Mouse (Mus musculus): ENCODE measurements at regions not wholly inside any gene's neighbourhood (a gene's known extent, or its start where the extent isn't known, plus 50 kb on each side); places are given as distances from the start of the nearest gene placed in this dataset.

- WGBS = 82% methylated on average over 1 of the region's 1 CpGs
- H3K27me3 ChIP-seq = no peaks in the 10 kb centered on the region
- no peak overlapping the region for H3K4me3 ChIP-seq (replicated peaks)
- no peaks in the 10 kb centered on the region for H3K4me1 ChIP-seq
- no peaks in the 10 kb centered on the region for H3K36me3 ChIP-seq
- no peak overlapping the region for H3K4me2 ChIP-seq (replicated peaks)
- H3K9me3 ChIP-seq (replicated peaks) = no peaks in the 10 kb centered on the region
- no peak for ATAC-seq (ENCODE audit: insufficient number of reproducible peaks, low FRiP score, low TSS enrichment, low read depth)
- H3K9ac ChIP-seq = no peak overlapping the region
- H3K27ac ChIP-seq (replicated peaks) = no peak overlapping the region
These were observed 132.9 kb upstream of the Sh3bp4 start for GRCm38 (mm10) chr1:88937327-88937726.

GRCm38 (mm10) chr1:88938458-88938857 lies 131.8 kb upstream of the Sh3bp4 start:
- WGBS = 56% methylated on average over 7 of the region's 7 CpGs
- H3K9ac ChIP-seq = no peak overlapping the region
- H3K36me3 ChIP-seq = no peaks in the 10 kb centered on the region
- H3K4me3 ChIP-seq (replicated peaks) = no peak overlapping the region
- H3K9me3 ChIP-seq (replicated peaks) = no peaks in the 10 kb centered on the region
- H3K4me1 ChIP-seq = no peaks in the 10 kb centered on the region
- no peak overlapping the region for H3K27ac ChIP-seq (replicated peaks)
- H3K4me2 ChIP-seq (replicated peaks) = no peak overlapping the region
- no peaks in the 10 kb centered on the region for H3K27me3 ChIP-seq
- ATAC-seq (ENCODE audit: insufficient number of reproducible peaks, low FRiP score, low TSS enrichment, low read depth) = no peak

- WGBS = 79% methylated on average over 8 of the region's 8 CpGs
- H3K27me3 ChIP-seq = no peaks in the 10 kb centered on the region
- H3K4me2 ChIP-seq (replicated peaks) = no peak overlapping the region
- ATAC-seq (ENCODE audit: insufficient number of reproducible peaks, low FRiP score, low TSS enrichment, low read depth) = no peak
- no peaks in the 10 kb centered on the region for H3K36me3 ChIP-seq
- H3K9me3 ChIP-seq (replicated peaks) = no peaks in the 10 kb centered on the region
- H3K9ac ChIP-seq = no peak overlapping the region
- H3K4me3 ChIP-seq (replicated peaks) = no peak overlapping the region
- H3K27ac ChIP-seq (replicated peaks) = no peak overlapping the region
- H3K4me1 ChIP-seq = no peaks in the 10 kb centered on the region
These were observed 127.2 kb upstream of the Sh3bp4 start for GRCm38 (mm10) chr1:88943039-88943438.

GRCm38 (mm10) chr1:88945868-88946267 lies 124.3 kb upstream of the Sh3bp4 start:
- ATAC-seq (ENCODE audit: insufficient number of reproducible peaks, low FRiP score, low TSS enrichment, low read depth) = no peak
- H3K36me3 ChIP-seq = no peaks in the 10 kb centered on the region
- H3K4me3 ChIP-seq (replicated peaks) = no peak overlapping the region
- peaks cover 5% of the 10 kb centered on the region; the same call in 1 of the 2 replicates for H3K9me3 ChIP-seq (replicated peaks)
- no peaks in the 10 kb centered on the region for H3K27me3 ChIP-seq
- no peak overlapping the region for H3K27ac ChIP-seq (replicated peaks)
- no peak overlapping the region for H3K9ac ChIP-seq
- no peaks in the 10 kb centered on the region for H3K4me1 ChIP-seq
- H3K4me2 ChIP-seq (replicated peaks) = no peak overlapping the region
- 88% methylated on average over 10 of the region's 10 CpGs for WGBS

GRCm38 (mm10) chr1:88946374-88946773 lies 123.8 kb upstream of the Sh3bp4 start:
- Histone ChIP-seq H3K4me3 (replicated peaks) (no peak overlapping the region), H3K4me1 (no peaks in the 10 kb centered on the region), H3K9ac (no peak overlapping the region), H3K9me3 (replicated peaks) (peaks cover 5% of the 10 kb centered on the region; the same call in 1 of the 2 replicates), H3K27ac (replicated peaks) (no peak overlapping the region), H3K27me3 (no peaks in the 10 kb centered on the region), H3K4me2 (replicated peaks) (no peak overlapping the region), H3K36me3 (no peaks in the 10 kb centered on the region)
- 77% methylated on average over 8 of the region's 8 CpGs for whole genome bisulfite sequencing
- no peak for ATAC-seq (ENCODE audit: insufficient number of reproducible peaks, low FRiP score, low TSS enrichment, low read depth)

- Histone ChIP-seq H3K27me3 (no peaks in the 10 kb centered on the region), H3K9me3 (replicated peaks) (peaks cover 5% of the 10 kb centered on the region; the same call in 1 of the 2 replicates), H3K36me3 (no peaks in the 10 kb centered on the region), H3K4me3 (replicated peaks) (no peak overlapping the region), H3K4me2 (replicated peaks) (no peak overlapping the region), H3K4me1 (no peaks in the 10 kb centered on the region), H3K27ac (replicated peaks) (no peak overlapping the region), H3K9ac (no peak overlapping the region)
- WGBS = 72% methylated on average over 1 of the region's 1 CpGs
- no peak for ATAC-seq (ENCODE audit: insufficient number of reproducible peaks, low FRiP score, low TSS enrichment, low read depth)
These were observed 120.3 kb upstream of the Sh3bp4 start for GRCm38 (mm10) chr1:88949911-88950310.

- Histone ChIP-seq H3K9me3 (replicated peaks) (peaks cover 4% of the 10 kb centered on the region; the same call in 1 of the 2 replicates), H3K27ac (replicated peaks) (no peak overlapping the region), H3K4me2 (replicated peaks) (no peak overlapping the region), H3K9ac (no peak overlapping the region), H3K27me3 (no peaks in the 10 kb centered on the region), H3K36me3 (no peaks in the 10 kb centered on the region), H3K4me3 (replicated peaks) (no peak overlapping the region), H3K4me1 (no peaks in the 10 kb centered on the region)
- WGBS = 87% methylated on average over 4 of the region's 4 CpGs
- ATAC-seq (ENCODE audit: insufficient number of reproducible peaks, low FRiP score, low TSS enrichment, low read depth) = no peak
These were observed 116.7 kb upstream of the Sh3bp4 start for GRCm38 (mm10) chr1:88953516-88953915.

- Histone ChIP-seq H3K4me1 (no peaks in the 10 kb centered on the region), H3K27me3 (no peaks in the 10 kb centered on the region), H3K4me3 (replicated peaks) (no peak overlapping the region), H3K27ac (replicated peaks) (no peak overlapping the region), H3K36me3 (no peaks in the 10 kb centered on the region), H3K9ac (no peak overlapping the region), H3K9me3 (replicated peaks) (no peaks in the 10 kb centered on the region), H3K4me2 (replicated peaks) (no peak overlapping the region)
- 86% methylated on average over 5 of the region's 5 CpGs for WGBS
- ATAC-seq (ENCODE audit: insufficient number of reproducible peaks, low FRiP score, low TSS enrichment, low read depth) = no peak
These were observed 115.4 kb upstream of the Sh3bp4 start for GRCm38 (mm10) chr1:88954784-88955183.

GRCm38 (mm10) chr1:88957061-88957460 lies 113.2 kb upstream of the Sh3bp4 start:
- WGBS = 62% methylated on average over 5 of the region's 5 CpGs
- no peaks in the 10 kb centered on the region for H3K9me3 ChIP-seq (replicated peaks)
- H3K9ac ChIP-seq = no peak overlapping the region

GRCm38 (mm10) chr1:88959715-88960114 lies 110.5 kb upstream of the Sh3bp4 start:
- no peaks in the 10 kb centered on the region for H3K36me3 ChIP-seq
- no peaks in the 10 kb centered on the region for H3K9me3 ChIP-seq (replicated peaks)
- H3K4me3 ChIP-seq (replicated peaks) = no peak overlapping the region
- ATAC-seq (ENCODE audit: insufficient number of reproducible peaks, low FRiP score, low TSS enrichment, low read depth) = no peak
- WGBS = 58% methylated on average over 4 of the region's 4 CpGs
- H3K4me2 ChIP-seq (replicated peaks) = no peak overlapping the region
- H3K4me1 ChIP-seq = no peaks in the 10 kb centered on the region
- H3K27me3 ChIP-seq = no peaks in the 10 kb centered on the region
- H3K27ac ChIP-seq (replicated peaks) = no peak overlapping the region
- no peak overlapping the region for H3K9ac ChIP-seq

More at GRCm38 (mm10) chr1:88957061-88957460, 113.2 kb upstream of the Sh3bp4 start:
- Histone ChIP-seq H3K4me3 (replicated peaks) (no peak overlapping the region), H3K27me3 (no peaks in the 10 kb centered on the region), H3K4me1 (no peaks in the 10 kb centered on the region), H3K4me2 (replicated peaks) (no peak overlapping the region), H3K27ac (replicated peaks) (no peak overlapping the region), H3K36me3 (no peaks in the 10 kb centered on the region)
- ATAC-seq (ENCODE audit: insufficient number of reproducible peaks, low FRiP score, low TSS enrichment, low read depth) = no peak

- no peak overlapping the region for H3K27ac ChIP-seq (replicated peaks)
- WGBS = 91% methylated on average over 11 of the region's 11 CpGs
These were observed 110.1 kb upstream of the Sh3bp4 start for GRCm38 (mm10) chr1:88960142-88960541.

GRCm38 (mm10) chr1:88964045-88964747 lies 106.0 kb upstream of the Sh3bp4 start:
- no peaks in the 10 kb centered on the region for H3K4me1 ChIP-seq
- H3K4me3 ChIP-seq (replicated peaks) = no peak overlapping the region
- no peak overlapping the region for H3K27ac ChIP-seq (replicated peaks)
- H3K9me3 ChIP-seq (replicated peaks) = no peaks in the 10 kb centered on the region
- no peaks in the 10 kb centered on the region for H3K27me3 ChIP-seq
- no peak for ATAC-seq (ENCODE audit: insufficient number of reproducible peaks, low FRiP score, low TSS enrichment, low read depth)
- no peaks in the 10 kb centered on the region for H3K36me3 ChIP-seq
- 76% methylated on average over 14 of the region's 14 CpGs for WGBS
- no peak overlapping the region for H3K9ac ChIP-seq
- H3K4me2 ChIP-seq (replicated peaks) = no peak overlapping the region

More at GRCm38 (mm10) chr1:88960142-88960541, 110.1 kb upstream of the Sh3bp4 start:
- Histone ChIP-seq H3K4me1 (no peaks in the 10 kb centered on the region), H3K9me3 (replicated peaks) (no peaks in the 10 kb centered on the region), H3K36me3 (no peaks in the 10 kb centered on the region), H3K9ac (no peak overlapping the region), H3K27me3 (no peaks in the 10 kb centered on the region), H3K4me3 (replicated peaks) (no peak overlapping the region), H3K4me2 (replicated peaks) (no peak overlapping the region)
- ATAC-seq (ENCODE audit: insufficient number of reproducible peaks, low FRiP score, low TSS enrichment, low read depth) = no peak
